Mouse (Mus musculus) stomach, embryonic 15.5 days (tissue): ENCODE results near the gene Tmem43. TPM values are rescaled to one million over a fixed set of nuclear protein-coding genes. Genes with fewer than 3 reads are reported as not detected.

Source experiments
- polyA plus RNA-seq: library from polyadenylated mRNA; unstranded; fragments of >200 nt; fragmentation: Nextera tagmentation; extraction: Ambion mirVana; gene quantifications from 2 replicates; pipeline ENCODE4 v1.2.1, GENCODE M21; 2015

The Tmem43 gene
- polyA plus RNA-seq, 1 experiment from 2014 or later: 45.8 TPM

Other genes starting within 250 kb of the Tmem43 start
- 0.04 TPM in 1 of 2 replicates, not detected in the other for gene Wnt7a, start 62.3 kb upstream of the Tmem43 start, polyA plus RNA-seq
- 25.9 and 29.7 TPM in 2 replicates for gene Chchd4, start 157 bp upstream of the Tmem43 start, polyA plus RNA-seq
- gene Xpc, start 42.2 kb downstream of the Tmem43 start, polyA plus RNA-seq: 13.8 and 15.3 TPM in 2 replicates
- 239 and 248 TPM in 2 replicates for gene Lsm3, start 42.2 kb downstream of the Tmem43 start, polyA plus RNA-seq
- gene Slc6a6, start 210.3 kb downstream of the Tmem43 start, polyA plus RNA-seq: 54.6 and 63.0 TPM in 2 replicates